ENCODE assay signal across 10 mouse cellular contexts in genomic region chr11:62427105-62427504, GRCm38 (mm10). TPM values are rescaled to one million over a fixed set of nuclear protein-coding genes. Genes with fewer than 3 reads are reported as not detected.
DNase-seq lines count a peak whose midpoint lies in the region; ATAC-seq and TF ChIP-seq lines count a peak whose summit lies in the region.
"Had no signal": no experiment of that assay in that cellular context is flagged by ENCODE, and none has a peak within 500 bp of the region (broad histone marks: within the 10 kb centered on the region; RNA-seq: fewer than 3 reads in every experiment).

No protein-coding gene starts in this region.

- TF ChIP-seq CTCF in Patski (IDR thresholded peaks at IDR 0.05) = peak; percentile 52
- TF ChIP-seq CTCF in liver, postnatal 0 days (IDR thresholded peaks at IDR 0.05; ENCODE audit: low read depth) = peak; percentile 59

- no peak for ATAC-seq in Patski
- ATAC-seq in liver, postnatal 0 days = no peak

- H3K9me3 ChIP-seq in liver, postnatal 0 days (ENCODE audit: low read length) = no peaks in the 10 kb centered on the region
- H3K9me3 ChIP-seq: embryonic facial prominence, embryonic 13.5 days; stomach, embryonic 15.5 days had no signal

- WGBS in liver, postnatal 0 days (ENCODE audit: insufficient replicate concordance) = 71% methylated on average over 2 of the region's 3 CpGs

- H3K27me3 ChIP-seq in Patski = no peaks in the 10 kb centered on the region
- H3K27me3 ChIP-seq in liver, postnatal 0 days (ENCODE audit: insufficient read depth, low read length) = no peaks in the 10 kb centered on the region
- H3K27me3 ChIP-seq in splenic B cell, adult 2 months (ENCODE audit: control insufficient read depth, insufficient read depth, low read length, poor library complexity, severe bottlenecking) = no peaks in the 10 kb centered on the region
- H3K27me3 ChIP-seq: embryonic facial prominence, embryonic 13.5 days; stomach, embryonic 15.5 days had no signal

- in situ Hi-C loops in Patski (cut with MboI; ENCODE audit: low pct_unique_long_range_greater_than_20kb) = no loop called here

- H3K36me3 ChIP-seq in liver, postnatal 0 days (replicated peaks; ENCODE audit: insufficient read depth, low read length) = peaks cover 40% of the 10 kb centered on the region
- peaks cover 17% of the 10 kb centered on the region for H3K36me3 ChIP-seq in splenic B cell, adult 2 months (ENCODE audit: control insufficient read depth, insufficient read depth, low read length, poor library complexity, severe bottlenecking)

- H3K4me2 ChIP-seq in liver, postnatal 0 days (ENCODE audit: low read depth, low read length) = no peak overlapping the region
- H3K4me2 ChIP-seq: embryonic facial prominence, embryonic 13.5 days; stomach, embryonic 15.5 days had no signal

- intact Hi-C loops in left cerebral cortex, postnatal 4 days (cut with DNase I) = no loop called here

- CTCF ChIA-PET in Patski (lab: Charles Lee) = no interaction called here

- no peaks in the 10 kb centered on the region for H3K4me1 ChIP-seq in liver, postnatal 0 days (ENCODE audit: insufficient read depth)
- H3K4me1 ChIP-seq: embryonic facial prominence, embryonic 13.5 days; stomach, embryonic 15.5 days had no signal

- no peak overlapping the region for H3K27ac ChIP-seq in liver, postnatal 0 days (ENCODE audit: low read depth)
- H3K27ac ChIP-seq: embryonic facial prominence, embryonic 13.5 days; stomach, embryonic 15.5 days had no signal

- POLR2A ChIA-PET in Patski (lab: Charles Lee) = no interaction called here

- TF ChIP-seq EP300 in liver, postnatal 0 days (IDR thresholded peaks at IDR 0.05; ENCODE audit: low read depth) = no peak

- DNase-seq in left cerebral cortex, postnatal 4 days = peak; percentile 8
- DNase-seq in left cerebral cortex, adult 11 months (ENCODE audit: low spot score) = no peak
- no peak for DNase-seq in Patski (ENCODE audit: low read depth, low spot score)
- peak; percentile 47 for DNase-seq in liver, postnatal 0 days
- peak; percentile 56 for DNase-seq in splenic B cell, adult 2 months (ENCODE audit: low read depth, low spot score)
- no peak for DNase-seq in frontal cortex, postnatal 10 days (ENCODE audit: low spot score in 2 of 2)
- no peak for DNase-seq in urinary bladder, postnatal 10 days (ENCODE audit: low spot score)
- no peak for DNase-seq in cerebellum, adult 11-12 months

- no peak overlapping the region for H3K9ac ChIP-seq in liver, postnatal 0 days (replicated peaks)
- H3K9ac ChIP-seq: embryonic facial prominence, embryonic 13.5 days; stomach, embryonic 15.5 days had no signal

- H3K4me3 ChIP-seq in liver, postnatal 0 days (ENCODE audit: low read depth, low read length) = no peak overlapping the region
- H3K4me3 ChIP-seq: embryonic facial prominence, embryonic 13.5 days; stomach, embryonic 15.5 days had no signal

RNA-seq across cellular contexts. Expression of gene Pigl, which starts 31.2 kb away (rescaled TPM):
- 1 to 10 TPM; 5.4 to 6.8 TPM for total RNA-seq in left cerebral cortex, postnatal 4 days (2021)
- polyA plus RNA-seq in Patski (2021) = 6.5 TPM
- 2.6 and 2.7 TPM in 2 replicates for polyA plus RNA-seq in liver, postnatal 0 days (2015; fragmentation: Nextera tagmentation; extraction: Ambion mirVana)

RNA-seq across cellular contexts. Expression of gene Ncor1, which starts 31.2 kb away (rescaled TPM):
- 100 to 1,000 TPM; 287 to 297 TPM for total RNA-seq in left cerebral cortex, postnatal 4 days (2021)
- polyA plus RNA-seq in Patski (2021) = 156 TPM
- 48.1 and 52.0 TPM in 2 replicates for polyA plus RNA-seq in liver, postnatal 0 days (2015; fragmentation: Nextera tagmentation; extraction: Ambion mirVana)

Comparison
In these comparisons a context has a peak if more than half of its experiments do, and no peak if none do; other contexts are left out.
1. DNase-seq: peak in left cerebral cortex, postnatal 4 days (single experiment), liver, postnatal 0 days (single experiment) and splenic B cell, adult 2 months (single experiment); none in left cerebral cortex, adult 11 months (single experiment), Patski (single experiment), frontal cortex, postnatal 10 days (0 of 2), urinary bladder, postnatal 10 days (single experiment) and cerebellum, adult 11-12 months (single experiment).